Mouse (Mus musculus): ENCODE measurements around the gene Rhcg. TPM values are rescaled to one million over a fixed set of nuclear protein-coding genes. Genes with fewer than 3 reads are reported as not detected.

The Rhcg gene
- polyA plus RNA-seq, 1 experiment from 2014 or later = not detected

DNA sequence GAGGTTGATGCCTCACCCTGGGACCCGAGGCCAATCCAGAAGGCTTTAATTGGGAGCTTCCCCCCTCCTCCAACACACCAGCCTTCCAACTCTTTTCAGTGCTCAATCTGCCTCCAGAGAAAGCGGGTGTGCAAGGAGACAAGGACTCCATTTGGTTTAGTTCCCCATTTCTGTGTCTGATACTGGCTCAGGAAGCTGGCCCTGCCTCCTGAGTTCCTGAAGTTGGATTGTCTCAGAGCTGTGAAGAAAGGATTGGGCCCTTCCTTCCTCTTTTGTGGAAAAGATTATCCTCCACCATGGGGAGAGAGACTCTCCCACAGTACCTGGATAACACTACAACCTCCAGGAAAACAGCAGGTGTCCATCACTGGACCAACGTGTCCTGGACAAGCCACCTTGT, 10.7 kb downstream of the Rhcg start:
- ATAC-seq (ENCODE audit: insufficient read depth) (no peak), DNase-seq (no peak)
- Histone ChIP-seq H3K36me3 (ENCODE audit: insufficient read depth) (no peaks in the 10 kb centered on the region), H3K27me3 (ENCODE audit: insufficient read depth, low read length) (peaks cover 21% of the 10 kb centered on the region), H3K4me1 (ENCODE audit: insufficient read depth) (0 out of 2 replicates have a peak, but pooled peaks cover 3% of the 10 kb centered on the region), H3K9ac (no peak overlapping the region), H3K4me3 (ENCODE audit: low read depth, low read length) (no peak overlapping the region), H3K9me3 (ENCODE audit: low read depth, low read length) (no peaks in the 10 kb centered on the region), H3K4me2 (no peak overlapping the region; the same call in 1 of the 2 replicates), H3K27ac (ENCODE audit: low read depth) (no peak overlapping the region)
- 37% methylated on average over 3 of the region's 3 CpGs for WGBS
- no peak for TF ChIP-seq CTCF (IDR thresholded peaks at IDR 0.05; ENCODE audit: low read depth)

DNA sequence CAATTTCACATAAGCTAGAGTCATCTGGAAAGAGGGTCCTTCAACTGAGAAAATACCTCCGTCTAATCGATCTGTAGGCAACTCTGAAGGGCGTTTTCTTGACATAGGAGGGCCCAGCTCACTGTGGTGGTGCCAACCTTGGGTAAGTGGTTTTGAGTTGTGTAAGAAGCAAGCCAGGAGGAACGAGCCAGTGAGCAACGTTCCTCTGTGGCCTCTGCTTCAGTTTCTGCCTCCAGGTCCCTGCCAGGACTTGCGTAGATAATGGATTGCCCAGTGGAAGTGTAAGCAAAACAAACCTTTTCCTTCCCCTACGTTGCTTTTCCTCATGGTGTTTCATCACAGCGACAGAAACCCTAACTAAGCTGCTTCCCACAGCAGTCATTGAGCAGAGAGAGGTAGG, 15.5 kb downstream of the Rhcg start:
- no peak overlapping the region for H3K27ac ChIP-seq (ENCODE audit: low read depth)
- DNase-seq = no peak
- 40% methylated on average over 8 of the region's 8 CpGs for WGBS
- no peak for ATAC-seq (ENCODE audit: insufficient read depth)
- no peak overlapping the region for H3K4me3 ChIP-seq (ENCODE audit: low read depth, low read length)
- H3K27me3 ChIP-seq (ENCODE audit: insufficient read depth, low read length) = peaks cover 32% of the 10 kb centered on the region
- no peaks in the 10 kb centered on the region for H3K36me3 ChIP-seq (ENCODE audit: insufficient read depth)
- TF ChIP-seq CTCF (IDR thresholded peaks at IDR 0.05; ENCODE audit: low read depth) = no peak
- H3K4me2 ChIP-seq = no peak overlapping the region
- no peak overlapping the region for H3K9ac ChIP-seq
- H3K9me3 ChIP-seq (ENCODE audit: low read depth, low read length) = no peaks in the 10 kb centered on the region
- H3K4me1 ChIP-seq (ENCODE audit: insufficient read depth) = no peaks in the 10 kb centered on the region

DNA sequence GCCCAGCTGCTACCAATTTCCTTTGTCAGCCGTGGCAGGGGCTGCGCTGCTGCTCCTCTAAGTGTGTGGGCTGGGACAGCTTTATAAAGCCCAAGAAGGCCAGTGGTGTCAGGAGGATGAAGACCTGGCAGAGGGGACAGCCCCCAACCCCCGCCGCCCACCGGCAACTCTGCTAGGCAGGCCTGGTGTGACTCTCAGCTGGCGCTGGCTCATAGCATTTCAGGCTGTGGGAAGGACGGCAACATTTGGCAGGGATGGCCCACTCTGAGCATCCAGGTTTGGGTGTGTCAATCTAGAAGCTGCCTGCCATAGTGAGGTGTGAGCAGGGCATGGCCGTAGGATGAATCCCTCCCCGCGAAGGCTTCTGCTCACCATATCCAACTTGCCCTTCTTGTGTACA, 17.3 kb downstream of the Rhcg start:
- peaks cover 25% of the 10 kb centered on the region for H3K27me3 ChIP-seq (ENCODE audit: insufficient read depth, low read length)
- no peak overlapping the region for H3K4me3 ChIP-seq (ENCODE audit: low read depth, low read length)
- no peaks in the 10 kb centered on the region for H3K9me3 ChIP-seq (ENCODE audit: low read depth, low read length)
- DNase-seq (no peak), ATAC-seq (ENCODE audit: insufficient read depth) (no peak)
- no peaks in the 10 kb centered on the region for H3K36me3 ChIP-seq (ENCODE audit: insufficient read depth)
- H3K27ac ChIP-seq (ENCODE audit: low read depth) = no peak overlapping the region
- no peaks in the 10 kb centered on the region for H3K4me1 ChIP-seq (ENCODE audit: insufficient read depth)
- H3K4me2 ChIP-seq = no peak overlapping the region
- 69% methylated on average over 10 of the region's 10 CpGs for WGBS
- no peak for TF ChIP-seq CTCF (IDR thresholded peaks at IDR 0.05; ENCODE audit: low read depth)
- no peak overlapping the region for H3K9ac ChIP-seq

DNA sequence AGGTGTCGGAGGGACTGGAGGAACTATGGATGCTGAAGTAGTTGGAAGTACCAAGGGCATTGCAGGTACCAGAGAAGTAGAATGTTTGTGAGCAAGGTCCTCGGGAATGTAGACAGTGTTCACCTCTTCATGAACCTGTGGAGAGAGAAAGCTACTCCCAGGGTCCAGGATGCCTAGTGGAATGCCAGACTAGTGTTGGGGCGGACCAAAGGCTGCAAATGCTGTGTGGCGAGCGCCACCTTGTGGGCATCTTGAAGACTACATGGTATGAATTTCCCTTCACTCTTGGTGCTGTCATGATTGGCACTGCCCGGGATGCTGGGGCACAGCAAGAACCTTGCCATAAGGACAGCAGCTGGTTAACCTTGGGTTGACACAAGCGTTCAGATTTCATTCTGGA, 22.6 kb downstream of the Rhcg start:
- ATAC-seq (ENCODE audit: insufficient read depth) (peak; percentile 62), DNase-seq (peak; percentile 87)
- Histone ChIP-seq H3K9ac (no peak overlapping the region), H3K27me3 (ENCODE audit: insufficient read depth, low read length) (peaks cover 65% of the 10 kb centered on the region), H3K4me1 (ENCODE audit: insufficient read depth) (no peaks in the 10 kb centered on the region), H3K36me3 (ENCODE audit: insufficient read depth) (no peaks in the 10 kb centered on the region), H3K9me3 (ENCODE audit: low read depth, low read length) (no peaks in the 10 kb centered on the region), H3K4me2 (no peak overlapping the region), H3K4me3 (ENCODE audit: low read depth, low read length) (no peak overlapping the region), H3K27ac (ENCODE audit: low read depth) (no peak overlapping the region)
- peak; percentile 96 for TF ChIP-seq CTCF (IDR thresholded peaks at IDR 0.05; ENCODE audit: low read depth)
- WGBS = 11% methylated on average over 7 of the region's 7 CpGs

- Histone ChIP-seq H3K4me3 (ENCODE audit: low read depth, low read length) (peak overlapping the region; percentile 32), H3K4me2 (peak overlapping the region; percentile 60), H3K27ac (ENCODE audit: low read depth) (no peak overlapping the region), H3K9ac (no peak overlapping the region), H3K9me3 (ENCODE audit: low read depth, low read length) (no peaks in the 10 kb centered on the region), H3K36me3 (ENCODE audit: insufficient read depth) (no peaks in the 10 kb centered on the region), H3K27me3 (ENCODE audit: insufficient read depth, low read length) (peaks cover 67% of the 10 kb centered on the region), H3K4me1 (ENCODE audit: insufficient read depth) (no peaks in the 10 kb centered on the region)
- ATAC-seq (ENCODE audit: insufficient read depth) = no peak
- under 1% methylated on average over 42 of the region's 42 CpGs for WGBS
- no peak for DNase-seq
- TF ChIP-seq CTCF (IDR thresholded peaks at IDR 0.05; ENCODE audit: low read depth) = no peak
These were observed 25.4 kb downstream of the Rhcg start for GRCm38 (mm10) chr7:79591812-79592731.

- Histone ChIP-seq H3K27me3 (ENCODE audit: insufficient read depth, low read length) (peaks cover 70% of the 10 kb centered on the region), H3K27ac (ENCODE audit: low read depth) (no peak overlapping the region), H3K4me1 (ENCODE audit: insufficient read depth) (no peaks in the 10 kb centered on the region), H3K4me2 (no peak overlapping the region), H3K9me3 (ENCODE audit: low read depth, low read length) (no peaks in the 10 kb centered on the region), H3K9ac (no peak overlapping the region), H3K36me3 (ENCODE audit: insufficient read depth) (no peaks in the 10 kb centered on the region), H3K4me3 (ENCODE audit: low read depth, low read length) (no peak overlapping the region)
- TF ChIP-seq CTCF (IDR thresholded peaks at IDR 0.05; ENCODE audit: low read depth) = no peak
- 11% methylated on average over 3 of the region's 3 CpGs for WGBS
- no peak for ATAC-seq (ENCODE audit: insufficient read depth)
- no peak for DNase-seq
These were observed 26.8 kb downstream of the Rhcg start for GRCm38 (mm10) chr7:79590560-79591110.

GRCm38 (mm10) chr7:79589763-79590559, 27.5 kb downstream of the Rhcg start:
- H3K27me3 ChIP-seq (ENCODE audit: insufficient read depth, low read length) = peaks cover 66% of the 10 kb centered on the region

More at GRCm38 (mm10) chr7:79589763-79590559, 27.5 kb downstream of the Rhcg start:
- Histone ChIP-seq H3K27ac (ENCODE audit: low read depth) (no peak overlapping the region), H3K4me3 (ENCODE audit: low read depth, low read length) (no peak overlapping the region), H3K36me3 (ENCODE audit: insufficient read depth) (no peaks in the 10 kb centered on the region), H3K9ac (no peak overlapping the region), H3K4me1 (ENCODE audit: insufficient read depth) (no peaks in the 10 kb centered on the region), H3K4me2 (no peak overlapping the region), H3K9me3 (ENCODE audit: low read depth, low read length) (no peaks in the 10 kb centered on the region)
- ATAC-seq (ENCODE audit: insufficient read depth) (no peak), DNase-seq (no peak)
- no peak for TF ChIP-seq CTCF (IDR thresholded peaks at IDR 0.05; ENCODE audit: low read depth)
- WGBS = 10% methylated on average over 9 of the region's 9 CpGs

All from lung, embryonic 14.5 days (tissue).